Mouse (Mus musculus): ENCODE measurements around the gene Zfp735. TPM values are rescaled to one million over a fixed set of nuclear protein-coding genes. Genes with fewer than 3 reads are reported as not detected.

The Zfp735 gene
- total RNA-seq (2021) = not detected
- long read RNA-seq, experiment 1 = 0 reads
- long read RNA-seq, experiment 2 = 0 reads

DNA sequence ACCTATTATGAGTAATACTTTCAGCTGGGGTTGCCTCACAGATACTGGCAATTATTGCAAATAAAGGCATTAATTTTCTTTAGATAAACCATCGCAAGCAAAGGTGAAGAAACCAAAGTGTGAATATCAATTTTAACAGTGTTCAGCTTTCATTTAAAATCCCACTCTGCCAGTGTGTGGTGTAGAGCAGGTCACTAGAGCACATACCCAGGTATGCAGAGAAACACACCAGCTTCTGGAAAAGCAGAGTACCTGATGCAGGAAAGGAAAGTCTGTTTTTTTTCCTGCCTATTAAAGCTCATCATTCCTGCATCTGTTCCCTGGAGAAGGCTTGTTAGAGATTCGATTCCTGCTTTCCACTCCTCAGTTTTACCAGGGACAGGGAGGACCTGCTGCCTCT lies at the start of gene Zfp735:
TSS of gene Zfp735 (plus strand) at position 301 of the 400 bp plus-strand sequence.
- DNase-seq = no peak

DNA sequence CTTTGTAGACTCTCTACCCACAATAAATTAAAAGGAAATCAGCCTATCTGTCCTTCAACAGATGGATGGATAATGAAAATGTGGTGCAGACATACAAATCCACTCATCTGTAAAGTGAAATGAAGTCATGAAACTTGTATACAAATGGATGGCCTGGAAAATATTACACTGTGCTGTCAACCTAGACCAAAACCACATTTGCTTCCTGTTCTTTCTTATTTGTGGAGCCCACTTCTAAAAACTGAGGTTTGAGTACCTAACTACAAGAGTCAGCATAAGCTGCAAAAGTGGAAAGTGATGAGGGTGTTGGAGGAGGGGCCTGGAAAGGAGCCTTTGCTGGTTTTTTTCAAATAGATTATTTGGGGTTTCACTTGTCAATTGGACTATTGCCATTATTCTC lies 70.5 kb downstream of the Zfp735 start:
- no peak for DNase-seq

Other genes starting within 250 kb of the Zfp735 start
- not detected for gene Olfr380, start 231.3 kb upstream of the Zfp735 start, total RNA-seq (2021)
- gene Olfr381, start 197.2 kb upstream of the Zfp735 start, total RNA-seq (2021) = not detected
- not detected for gene Olfr382, start 171.6 kb upstream of the Zfp735 start, total RNA-seq (2021)
- not detected for gene Olfr385, start 95.8 kb upstream of the Zfp735 start, total RNA-seq (2021)
- gene Olfr384, start 90.2 kb upstream of the Zfp735 start, total RNA-seq (2021) = not detected
- not detected for gene Olfr389, start 91.9 kb downstream of the Zfp735 start, total RNA-seq (2021)
- not detected for gene Olfr390, start 94.2 kb downstream of the Zfp735 start, total RNA-seq (2021)
- gene Olfr391-ps, start 114.3 kb downstream of the Zfp735 start, total RNA-seq (2021) = not detected
- not detected for gene Olfr392, start 128.3 kb downstream of the Zfp735 start, total RNA-seq (2021)
- gene Olfr393, start 162.7 kb downstream of the Zfp735 start, total RNA-seq (2021) = not detected
- gene Olfr394, start 202.0 kb downstream of the Zfp735 start, total RNA-seq (2021) = not detected
- gene Olfr395, start 220.5 kb downstream of the Zfp735 start, total RNA-seq (2021) = not detected
- not detected for gene Olfr23, start 247.9 kb downstream of the Zfp735 start, total RNA-seq (2021)

All from gastrocnemius, postnatal 25 days (tissue).